Mouse (Mus musculus) c-Kit-positive CD71-positive TER-119-negative erythroid progenitor cells, embryonic 14.5 days (primary cell): ENCODE results near the gene Col10a1.
"Not testable (repeated sequence)": the region's sequence is repeated elsewhere in the genome, so short reads cannot be mapped to it uniquely, and the experiment has no call there.

Experiments used
- DNase-seq: peaks from one replicate; pipeline ENCODE4 v3.0.0-alpha.2; 2013; ENCODE audit warnings: low read depth

Col10a1 gene

DNA sequence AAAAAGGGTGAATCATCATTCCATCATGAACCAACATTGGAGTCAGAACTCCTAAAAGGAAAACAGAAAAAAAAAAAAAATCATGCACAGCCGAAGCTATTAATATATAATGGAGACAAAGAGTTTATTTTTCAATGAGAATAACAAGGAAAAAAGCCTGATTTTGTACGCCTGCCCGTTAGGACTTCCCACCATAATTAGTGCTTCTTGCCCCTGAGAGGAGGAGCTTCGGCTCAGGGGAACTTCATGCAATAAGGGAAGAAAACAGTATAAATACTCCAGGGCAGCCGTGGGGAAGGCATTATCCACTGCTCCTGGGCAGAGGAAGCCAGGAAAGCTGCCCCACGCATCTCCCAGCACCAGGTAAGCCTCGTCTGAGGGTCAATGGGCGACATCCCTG is at the start of gene Col10a1:
Col10a1 (plus strand) TSS at position 301 of the 400 bp plus-strand sequence.
- no peak for DNase-seq

DNA sequence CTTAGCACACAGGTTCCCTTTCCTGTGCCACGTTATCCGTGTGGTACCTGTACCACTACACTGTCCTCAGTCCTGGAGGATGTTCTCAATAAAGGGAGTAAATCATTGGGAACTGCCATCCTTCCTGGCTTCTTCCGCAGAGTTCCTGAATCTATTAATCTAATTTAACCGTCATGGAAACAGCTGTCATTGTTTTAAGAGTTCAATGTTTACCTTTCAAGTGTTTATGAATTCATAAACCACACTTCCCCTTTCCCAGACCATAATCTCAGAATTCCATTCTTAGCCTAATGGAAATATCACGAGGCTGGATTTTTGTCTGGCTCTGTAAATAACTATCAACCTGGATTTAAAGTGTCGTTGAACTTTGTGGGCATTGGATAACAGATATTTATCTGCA is 48.8 kb upstream of the Col10a1 start:
- no peak for DNase-seq

DNA sequence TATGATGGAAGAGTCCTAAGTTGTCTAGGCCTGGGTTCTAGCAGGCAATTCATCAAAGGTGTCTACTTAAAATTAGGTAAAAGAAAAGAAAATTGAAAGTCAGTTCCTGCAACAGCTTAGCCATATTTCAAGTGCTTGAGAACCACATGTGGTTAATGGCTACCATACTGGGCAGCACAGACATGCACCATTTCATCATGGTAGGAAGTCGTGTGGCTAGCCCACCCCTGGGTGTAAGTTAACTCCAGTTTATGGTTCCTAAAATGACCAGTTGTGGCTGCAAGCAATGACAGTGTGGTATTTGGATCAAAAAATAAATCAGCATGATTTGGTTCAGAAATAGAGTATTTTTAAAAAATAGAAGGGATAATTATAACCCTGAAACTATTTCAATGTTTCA is 47.9 kb upstream of the Col10a1 start:
- DNase-seq = no peak

DNA sequence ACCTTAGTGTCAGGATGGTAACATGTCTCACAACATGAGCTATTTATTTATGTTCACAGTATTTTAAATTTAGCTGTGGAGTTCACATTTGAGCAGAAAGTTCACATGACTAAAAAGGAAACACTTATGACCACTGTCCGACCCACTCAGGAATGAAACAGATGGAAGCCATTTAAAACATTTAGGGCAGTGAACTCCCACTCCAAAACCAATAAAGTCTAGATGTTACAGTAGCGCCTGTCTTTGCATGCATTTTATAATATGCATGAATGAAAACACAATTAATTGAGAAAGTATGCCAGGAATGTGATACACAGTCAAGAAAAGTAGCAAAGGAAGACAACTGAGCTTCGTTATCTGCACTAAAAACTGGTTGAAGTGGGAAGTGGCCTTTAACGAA is 37.6 kb upstream of the Col10a1 start:
- no peak for DNase-seq

DNA sequence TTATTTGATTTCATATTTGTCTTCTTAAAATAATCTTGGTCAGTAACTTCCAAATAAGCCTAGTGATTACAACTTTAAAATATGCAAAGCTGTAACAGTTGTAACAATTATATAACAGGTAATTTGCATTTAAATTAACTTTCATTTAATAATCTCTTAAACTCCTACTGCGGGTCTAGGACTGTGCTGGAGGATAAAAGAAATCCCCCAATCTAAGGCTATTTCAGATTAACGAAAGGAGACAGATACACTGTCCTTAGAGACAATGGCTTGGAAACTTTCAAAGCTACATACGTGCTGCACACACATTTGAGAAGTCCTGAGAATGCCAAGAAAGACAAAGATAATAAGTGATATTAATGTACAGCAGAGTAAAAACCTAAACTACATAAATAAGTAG is 31.5 kb upstream of the Col10a1 start:
- DNase-seq = no peak

DNA sequence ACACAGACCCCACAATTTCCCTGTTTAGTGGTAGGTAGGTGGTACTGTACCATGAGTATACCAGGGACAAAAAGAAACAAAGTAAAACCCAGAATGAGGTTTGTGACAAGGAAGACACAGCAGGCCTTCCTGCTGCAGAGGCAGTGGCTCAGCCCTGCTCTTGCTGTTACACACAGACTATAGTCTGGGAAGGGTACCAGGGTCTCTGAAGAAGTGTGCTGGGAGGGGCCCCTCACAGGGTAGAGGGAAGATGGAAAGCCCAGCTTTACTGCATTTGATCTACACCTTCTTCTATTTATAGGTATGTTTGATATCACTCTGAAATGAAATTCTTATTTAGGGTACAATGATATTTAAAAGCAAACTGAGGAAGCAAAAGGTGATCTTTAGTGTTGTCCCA is 26.0 kb upstream of the Col10a1 start:
- no peak for DNase-seq

DNA sequence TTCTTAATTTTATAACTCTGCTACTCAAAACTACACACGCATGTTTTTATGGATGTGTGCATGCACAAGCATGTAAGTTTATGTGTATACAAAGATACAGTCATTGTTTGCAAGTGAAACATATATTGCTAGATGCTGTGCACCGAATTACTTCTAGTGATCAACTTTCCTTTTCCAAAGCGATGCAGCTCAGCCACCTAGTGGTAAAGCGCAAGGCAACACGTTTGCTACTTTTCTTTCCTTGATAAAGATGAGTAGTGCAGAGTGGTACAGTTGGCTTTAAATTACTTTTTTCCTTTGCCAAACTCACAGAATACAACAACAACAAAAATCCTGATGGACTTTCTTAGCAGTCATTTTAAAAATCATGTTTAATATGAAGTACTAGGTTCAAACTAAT is 21.6 kb upstream of the Col10a1 start:
- no peak for DNase-seq

DNA sequence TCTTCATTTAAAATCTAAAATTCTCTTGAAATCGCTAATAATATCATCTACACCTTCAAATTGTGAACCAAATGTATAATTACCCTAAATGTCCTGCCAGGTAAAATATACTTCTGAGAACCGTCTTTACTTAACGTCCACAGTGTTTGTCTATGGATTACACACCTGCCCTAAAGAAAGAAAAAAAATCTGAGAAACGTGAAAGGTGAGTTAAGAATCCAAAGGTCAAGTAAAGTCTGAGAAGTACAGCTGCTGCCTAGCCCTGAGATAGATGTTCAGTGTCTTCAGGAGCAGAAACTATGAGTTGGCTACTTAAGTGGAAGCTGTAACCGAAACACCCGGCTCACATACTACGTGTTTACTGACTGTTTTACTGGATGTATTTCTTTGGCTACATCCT is 16.4 kb upstream of the Col10a1 start:
- DNase-seq = no peak

DNA sequence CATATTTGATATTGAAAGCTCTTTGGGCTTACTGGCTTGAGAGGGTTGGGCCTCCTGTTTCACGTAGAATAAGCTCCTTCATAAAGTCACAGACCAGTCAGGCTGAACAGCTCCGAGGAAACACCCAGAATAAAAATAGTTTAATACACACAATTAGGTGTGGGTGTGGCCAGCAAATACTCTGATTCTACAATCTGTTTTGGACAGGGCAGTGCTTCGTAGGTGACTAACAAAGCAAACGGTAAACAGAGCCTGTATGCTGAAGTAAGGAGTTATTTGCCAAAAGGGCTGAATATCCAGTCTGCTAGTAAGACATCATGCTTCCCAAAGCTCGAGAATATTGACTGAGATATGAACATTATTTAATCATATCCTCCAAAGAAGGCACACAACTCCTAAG is 4.1 kb upstream of the Col10a1 start:
- DNase-seq = no peak

DNA sequence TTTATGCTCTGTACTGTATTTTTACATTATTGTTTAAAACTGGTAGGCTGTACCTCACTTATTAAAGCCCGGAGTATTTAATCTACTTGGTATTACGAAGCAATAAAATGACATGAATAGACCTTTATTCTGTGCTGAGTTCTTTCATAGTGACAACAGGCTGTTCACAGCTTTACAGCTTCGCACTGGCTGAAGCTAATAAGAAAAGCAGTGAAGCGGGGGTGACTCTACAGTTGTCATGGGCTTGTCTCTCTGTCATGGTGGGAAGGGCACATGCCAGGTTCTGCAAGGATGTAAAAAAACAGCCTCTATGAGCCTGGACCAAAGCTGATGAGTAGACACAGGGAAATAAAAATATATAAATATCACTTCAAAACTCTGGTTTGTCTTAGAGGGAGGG is 7.2 kb downstream of the Col10a1 start:
- DNase-seq = no peak

DNA sequence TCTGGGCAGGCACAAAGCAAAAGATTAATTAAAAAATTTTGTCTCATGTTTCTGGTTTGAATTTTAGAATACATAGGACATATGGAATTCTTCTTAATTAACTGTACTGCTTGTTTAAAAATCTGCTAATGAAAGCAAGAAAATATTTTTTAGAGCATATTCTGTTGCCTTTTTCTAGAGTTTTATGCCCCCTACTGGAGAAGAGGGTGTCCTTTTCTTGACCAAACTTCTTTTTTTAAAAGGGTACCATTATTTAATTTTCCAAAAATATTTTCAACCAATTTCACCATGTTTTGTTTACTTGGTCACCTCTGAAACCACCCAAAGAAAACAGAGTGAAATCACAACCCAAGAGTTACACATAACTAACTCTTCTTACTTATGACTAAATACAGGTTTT is 9.5 kb downstream of the Col10a1 start:
- no peak for DNase-seq

DNA sequence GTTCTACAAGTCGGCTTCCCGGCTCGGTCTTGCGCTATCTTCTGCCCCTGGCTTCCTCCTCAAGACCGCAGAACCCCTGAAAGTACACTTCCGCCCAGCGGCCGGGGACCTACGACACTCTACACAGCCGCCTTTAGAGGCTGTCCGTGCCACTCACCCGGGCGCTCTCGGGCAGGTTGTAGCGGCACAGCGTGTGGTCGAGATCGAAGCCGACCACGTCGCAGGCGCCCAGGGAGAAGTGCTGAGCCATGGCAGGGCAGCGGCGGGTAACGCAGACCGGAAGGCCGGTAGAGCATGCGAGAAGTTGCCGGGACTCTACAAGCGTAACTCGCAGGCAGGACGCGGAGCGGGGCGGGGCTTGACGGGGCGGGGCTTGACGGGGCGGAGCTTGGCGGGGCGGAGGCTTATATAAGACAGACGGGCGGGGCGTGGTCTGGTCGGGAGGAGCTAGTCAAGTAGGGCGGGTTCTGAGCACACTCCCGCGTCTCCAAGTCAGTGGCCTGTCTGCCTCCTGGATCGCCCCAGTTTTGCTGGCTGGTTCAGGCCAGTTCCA is 28.5 kb downstream of the Col10a1 start, which contains the start of gene Nt5dc1:
Nt5dc1 (minus strand) TSS at position 349 of the 553 bp plus-strand sequence.
- DNase-seq = peak; percentile 86

DNA sequence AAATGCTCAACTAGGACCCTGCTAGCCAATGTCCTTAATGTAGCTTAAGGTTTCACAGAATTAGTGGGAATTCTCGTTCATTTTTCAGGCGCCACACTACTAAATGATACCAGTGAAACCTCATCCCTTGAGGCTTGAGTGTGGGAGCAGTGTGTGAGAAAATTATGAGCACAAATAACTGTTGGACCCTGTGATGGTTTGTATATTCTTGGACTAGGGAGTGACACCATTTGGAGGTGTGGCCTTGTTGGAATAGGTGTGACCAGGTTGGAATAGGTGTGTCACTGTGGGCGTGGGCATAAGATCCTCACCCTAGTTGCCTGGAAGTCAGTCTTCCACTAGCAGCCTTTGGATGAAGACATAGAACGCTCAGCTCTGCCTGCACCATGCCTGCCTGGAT is 29.0 kb downstream of the Col10a1 start:
- not testable (repeated sequence) for DNase-seq

DNA sequence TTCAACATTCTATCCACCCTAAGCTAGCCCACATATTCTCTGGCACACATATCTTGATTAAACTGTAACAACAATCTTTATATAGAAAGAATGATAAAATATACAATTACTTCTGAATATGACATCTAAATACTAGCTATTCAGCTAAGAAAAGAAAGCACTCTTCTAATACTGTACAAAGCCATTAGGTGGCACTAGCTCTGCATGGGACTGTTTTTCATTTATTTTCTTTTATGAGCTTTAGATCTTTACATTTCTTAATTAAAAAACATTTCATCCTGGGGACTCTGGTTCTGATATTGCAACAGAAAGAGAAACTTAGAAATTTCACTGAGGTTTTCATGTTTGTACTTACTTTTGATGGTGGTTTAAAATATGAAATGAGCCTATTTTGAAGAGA is 42.0 kb downstream of the Col10a1 start:
- DNase-seq = no peak

DNA sequence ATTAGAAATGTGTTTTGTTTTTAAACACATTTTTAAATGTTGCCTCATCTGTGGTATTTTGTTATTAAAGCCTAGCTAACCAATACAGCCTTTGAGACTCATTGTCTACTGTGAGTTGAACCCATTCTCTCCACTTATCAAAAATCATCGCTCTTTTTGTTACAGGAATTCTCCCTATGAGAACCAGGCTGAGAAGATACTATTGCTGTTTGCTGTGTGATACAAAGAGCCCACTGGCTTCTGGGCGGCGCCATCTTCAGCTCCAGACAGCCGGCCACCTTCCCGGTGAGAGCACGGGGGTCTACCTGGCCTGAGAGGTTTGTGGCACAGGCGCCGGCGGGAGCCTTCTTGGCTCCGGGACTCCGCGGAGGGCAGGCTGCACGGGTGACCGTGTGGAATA is 44.4 kb downstream of the Col10a1 start:
- not testable (repeated sequence) for DNase-seq
